Mouse (Mus musculus): ENCODE measurements around the gene Scaf8. TPM values are rescaled to one million over a fixed set of nuclear protein-coding genes. Genes with fewer than 3 reads are reported as not detected.
"Not testable (repeated sequence)": the region's sequence is repeated elsewhere in the genome, so short reads cannot be mapped to it uniquely, and the experiment has no call there.

Scaf8 gene
- total and polyA plus RNA-seq, 3 experiments: 15.6 to 31.4 (median 28.1) TPM

GRCm38 (mm10) chr17:3082756-3083749 lies 31.7 kb upstream of the Scaf8 start:
- H3K9ac ChIP-seq (ENCODE audit: low read depth, low read length): peak overlapping the region; percentile 55; the same call in 1 of the 2 replicates
- peak overlapping the region; percentile 83 for H3K4me3 ChIP-seq
- peak; percentile 64 to 70 for DNase-seq
- H3K4me1 ChIP-seq (ENCODE audit: control insufficient read depth, insufficient read depth, low read length); H3K27me3 ChIP-seq (ENCODE audit: control insufficient read depth, insufficient read depth, low read length); H3K79me2 ChIP-seq (replicated peaks; ENCODE audit: control insufficient read depth, insufficient read depth, low read length); intact Hi-C loops (cut with DNase I); H3K27ac ChIP-seq; H3K36me3 ChIP-seq (ENCODE audit: control insufficient read depth, insufficient read depth, low read length): not testable (repeated sequence)
- peak; percentile 55 for TF ChIP-seq CTCF (IDR thresholded peaks at IDR 0.05)
- 0 out of 2 replicates have a peak, but pooled peaks have one; percentile 21 for TF ChIP-seq POLR2A (IDR thresholded peaks at IDR 0.05; ENCODE audit: insufficient read depth, low read depth, low read length)
- 1% methylated on average over 25 of the region's 25 CpGs for WGBS

- Histone ChIP-seq H3K36me3 (ENCODE audit: control insufficient read depth, insufficient read depth, low read length) (no peaks in the 10 kb centered on the region), H3K4me3 (peak overlapping the region; percentile 83), H3K9ac (ENCODE audit: low read depth, low read length) (peak overlapping the region; percentile 71), H3K79me2 (replicated peaks; ENCODE audit: control insufficient read depth, insufficient read depth, low read length) (no peaks in the 10 kb centered on the region), H3K27me3 (ENCODE audit: control insufficient read depth, insufficient read depth, low read length) (no peaks in the 10 kb centered on the region), H3K4me1 (ENCODE audit: control insufficient read depth, insufficient read depth, low read length) (no peaks in the 10 kb centered on the region), H3K27ac (peak overlapping the region; percentile 86)
- DNase-seq: peak; percentile 95 to 97
- peak; percentile 64 for TF ChIP-seq POLR2A (IDR thresholded peaks at IDR 0.05; ENCODE audit: insufficient read depth, low read depth, low read length)
- no peak for TF ChIP-seq CTCF (IDR thresholded peaks at IDR 0.05)
- WGBS: under 1% methylated on average over 39 of the region's 40 CpGs
- intact Hi-C loops (cut with DNase I): loop anchor here (1.0 to 2.0 kb wide), 2 partner anchors 31 to 140 kb away; partner anchors contain the start of gene Scaf8
Measured at GRCm38 (mm10) chr17:3083886-3084550, 30.8 kb upstream of the Scaf8 start.

GRCm38 (mm10) chr17:3084551-3084930 lies 30.2 kb upstream of the Scaf8 start:
- H3K9ac ChIP-seq (ENCODE audit: low read depth, low read length): peak overlapping the region; percentile 71
- no peaks in the 10 kb centered on the region for H3K4me1 ChIP-seq (ENCODE audit: control insufficient read depth, insufficient read depth, low read length)
- peak overlapping the region; percentile 86 for H3K27ac ChIP-seq
- intact Hi-C loops (cut with DNase I): loop anchor here (1.0 to 2.0 kb wide), 2 partner anchors 30 to 140 kb away; partner anchors contain the start of gene Scaf8
- no peaks in the 10 kb centered on the region for H3K36me3 ChIP-seq (ENCODE audit: control insufficient read depth, insufficient read depth, low read length)
- DNase-seq: peak; percentile 84 to 87
- peak overlapping the region; percentile 83 for H3K4me3 ChIP-seq
- no peaks in the 10 kb centered on the region for H3K27me3 ChIP-seq (ENCODE audit: control insufficient read depth, insufficient read depth, low read length)
- WGBS: under 1% methylated on average over 31 of the region's 31 CpGs
- no peaks in the 10 kb centered on the region for H3K79me2 ChIP-seq (replicated peaks; ENCODE audit: control insufficient read depth, insufficient read depth, low read length)
- TF ChIP-seq EP300 (IDR thresholded peaks at IDR 0.05; ENCODE audit: insufficient read depth, low read depth, low read length) (no peak), POLR2A (IDR thresholded peaks at IDR 0.05; ENCODE audit: insufficient read depth, low read depth, low read length) (no peak), CTCF (IDR thresholded peaks at IDR 0.05) (peak; percentile 88)

GRCm38 (mm10) chr17:3085152-3085551 lies 29.6 kb upstream of the Scaf8 start:
- no peak for DNase-seq
- peak overlapping the region; percentile 83 for H3K4me3 ChIP-seq
- H3K79me2 ChIP-seq (replicated peaks; ENCODE audit: control insufficient read depth, insufficient read depth, low read length): no peaks in the 10 kb centered on the region
- TF ChIP-seq EP300 (IDR thresholded peaks at IDR 0.05; ENCODE audit: insufficient read depth, low read depth, low read length): no peak
- no peak for TF ChIP-seq CTCF (IDR thresholded peaks at IDR 0.05)
- no peak for TF ChIP-seq POLR2A (IDR thresholded peaks at IDR 0.05; ENCODE audit: insufficient read depth, low read depth, low read length)
- no peaks in the 10 kb centered on the region for H3K27me3 ChIP-seq (ENCODE audit: control insufficient read depth, insufficient read depth, low read length)
- intact Hi-C loops (cut with DNase I): loop anchor here (2.0 kb wide), 1 partner anchor 30 kb away; the partner anchor contains the start of gene Scaf8
- H3K4me1 ChIP-seq (ENCODE audit: control insufficient read depth, insufficient read depth, low read length): no peaks in the 10 kb centered on the region
- WGBS: 68% methylated on average over 3 of the region's 3 CpGs
- H3K9ac ChIP-seq (ENCODE audit: low read depth, low read length): peak overlapping the region; percentile 71; the same call in 1 of the 2 replicates
- H3K36me3 ChIP-seq (ENCODE audit: control insufficient read depth, insufficient read depth, low read length): no peaks in the 10 kb centered on the region
- H3K27ac ChIP-seq: no peak overlapping the region; the same call in 1 of the 2 replicates

GRCm38 (mm10) chr17:3092682-3093081 lies 22.1 kb upstream of the Scaf8 start:
- intact Hi-C loops (cut with DNase I): no loop called here
- Histone ChIP-seq H3K27me3 (ENCODE audit: control insufficient read depth, insufficient read depth, low read length) (no peaks in the 10 kb centered on the region), H3K4me3 (no peak overlapping the region), H3K27ac (no peak overlapping the region), H3K4me1 (ENCODE audit: control insufficient read depth, insufficient read depth, low read length) (no peaks in the 10 kb centered on the region), H3K36me3 (ENCODE audit: control insufficient read depth, insufficient read depth, low read length) (no peaks in the 10 kb centered on the region), H3K79me2 (replicated peaks; ENCODE audit: control insufficient read depth, insufficient read depth, low read length) (no peaks in the 10 kb centered on the region), H3K9ac (ENCODE audit: low read depth, low read length) (no peak overlapping the region)
- DNase-seq: no peak
- WGBS: 36% methylated on average over 4 of the region's 4 CpGs
- TF ChIP-seq EP300 (IDR thresholded peaks at IDR 0.05; ENCODE audit: insufficient read depth, low read depth, low read length) (no peak), CTCF (IDR thresholded peaks at IDR 0.05) (no peak), POLR2A (IDR thresholded peaks at IDR 0.05; ENCODE audit: insufficient read depth, low read depth, low read length) (no peak)

All from heart, adult 2 months (tissue).